Mouse (Mus musculus): ENCODE results near the gene Kif6.

GRCm38 (mm10) chr17:49831745-49832144, 216.8 kb downstream of the Kif6 start:
- no peak for TF ChIP-seq CTCF (IDR thresholded peaks at IDR 0.05; ENCODE audit: low read depth)
- TF ChIP-seq EP300 (IDR thresholded peaks at IDR 0.05; ENCODE audit: low read depth), result no peak
